Mouse (Mus musculus) hindbrain, embryonic 16.5 days (tissue): Measurements from ENCODE around the gene Ptpn5. TPM values are rescaled to one million over a fixed set of nuclear protein-coding genes. Genes with fewer than 3 reads are reported as not detected.

Experiments used
- ATAC-seq: fragments of 200-750 bp; cut with Nextera tagmentation; 2 replicates; pipeline ENCODE4 v1.8.0; 2017; ENCODE audit warnings: moderate TSS enrichment, moderate library complexity
- H3K27ac ChIP-seq: fragments of 300-500 bp; sonication (generic); 2 replicates; pipeline ENCODE4 v1.5.1; 2014; ENCODE audit warnings: low read depth, mild to moderate bottlenecking, control low read depth, low read length, moderate library complexity
- H3K27me3 ChIP-seq: fragments of 300-500 bp; sonication (generic); replicated peaks from 2 replicates; pipeline ENCODE4 v1.6.1; 2014; ENCODE audit warnings: low read length; ENCODE audit not compliant: control insufficient read depth, insufficient read depth
- H3K36me3 ChIP-seq: fragments of 300-500 bp; sonication (generic); 2 replicates; pipeline ENCODE4 v1.6.1; 2014; ENCODE audit warnings: mild to moderate bottlenecking, low read length, moderate library complexity, mixed read lengths; ENCODE audit not compliant: control insufficient read depth, insufficient read depth
- H3K4me1 ChIP-seq: fragments of 300-500 bp; sonication (generic); 2 replicates; pipeline ENCODE4 v1.6.1; 2014; ENCODE audit warnings: low read depth, low read length; ENCODE audit not compliant: control insufficient read depth, insufficient read depth
- H3K4me2 ChIP-seq: fragments of 300-500 bp; sonication (generic); 2 replicates; pipeline ENCODE4 v1.6.1; 2014; ENCODE audit warnings: mild to moderate bottlenecking, low read length, control low read depth, moderate library complexity
- H3K4me3 ChIP-seq: fragments of 300-500 bp; sonication (generic); 2 replicates; pipeline ENCODE4 v1.5.1; 2014; ENCODE audit warnings: mild to moderate bottlenecking, low read length, control low read depth, moderate library complexity
- H3K9ac ChIP-seq: fragments of 300-500 bp; sonication (generic); 2 replicates; pipeline ENCODE4 v1.6.1; 2014; ENCODE audit warnings: low read depth, mild to moderate bottlenecking, control low read depth, low read length, moderate library complexity
- H3K9me3 ChIP-seq: fragments of 300-500 bp; sonication (generic); 2 replicates; pipeline ENCODE4 v1.6.1; 2014; ENCODE audit warnings: mild to moderate bottlenecking, low read length, moderate library complexity; ENCODE audit not compliant: control insufficient read depth
- WGBS: fragments of 180-500 bp; shearing (Covaris S2); extraction: QIAGEN DNeasy Blood & Tissue Kit; methylation state at CpG from one replicate; pipeline ENCODE4 v1.1.7; 2014; 5-methylcytosine and 5-hydroxymethylcytosine counted together
- polyA plus RNA-seq: library from polyadenylated mRNA; unstranded; fragments of >200 nt; fragmentation: Nextera tagmentation; extraction: Ambion mirVana; gene quantifications from 2 replicates; pipeline ENCODE4 v1.2.1, GENCODE M21; 2015

Ptpn5 gene
- polyA plus RNA-seq, 1 experiment from 2014 or later: 181 TPM

DNA sequence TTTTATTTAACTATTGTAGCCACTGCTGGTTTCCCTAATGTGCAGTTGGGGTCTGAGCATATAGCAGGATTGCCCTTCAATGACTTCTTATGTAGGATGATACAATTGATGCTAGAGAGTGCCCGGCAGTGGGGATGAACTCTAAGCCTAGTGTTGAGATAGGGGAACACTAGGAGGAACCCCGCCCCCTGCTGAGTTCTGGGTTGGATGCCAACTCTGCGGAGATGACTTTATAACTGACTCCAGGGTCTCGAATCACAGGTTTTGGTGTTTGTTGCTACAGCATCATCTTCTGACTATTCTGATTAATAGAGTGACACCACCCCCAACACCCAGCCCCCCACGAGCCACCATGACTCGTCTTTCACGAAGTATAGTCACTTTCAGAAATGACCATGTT, 14.8 kb upstream of the Ptpn5 start:
- WGBS: 86% methylated on average over 7 of the region's 7 CpGs
- ATAC-seq: no peak
- Histone ChIP-seq H3K4me3 (no peak overlapping the region), H3K4me1 (no peaks in the 10 kb centered on the region), H3K4me2 (no peak overlapping the region), H3K27ac (no peak overlapping the region), H3K27me3 (no peaks in the 10 kb centered on the region), H3K9me3 (no peaks in the 10 kb centered on the region), H3K9ac (no peak overlapping the region), H3K36me3 (no peaks in the 10 kb centered on the region)

DNA sequence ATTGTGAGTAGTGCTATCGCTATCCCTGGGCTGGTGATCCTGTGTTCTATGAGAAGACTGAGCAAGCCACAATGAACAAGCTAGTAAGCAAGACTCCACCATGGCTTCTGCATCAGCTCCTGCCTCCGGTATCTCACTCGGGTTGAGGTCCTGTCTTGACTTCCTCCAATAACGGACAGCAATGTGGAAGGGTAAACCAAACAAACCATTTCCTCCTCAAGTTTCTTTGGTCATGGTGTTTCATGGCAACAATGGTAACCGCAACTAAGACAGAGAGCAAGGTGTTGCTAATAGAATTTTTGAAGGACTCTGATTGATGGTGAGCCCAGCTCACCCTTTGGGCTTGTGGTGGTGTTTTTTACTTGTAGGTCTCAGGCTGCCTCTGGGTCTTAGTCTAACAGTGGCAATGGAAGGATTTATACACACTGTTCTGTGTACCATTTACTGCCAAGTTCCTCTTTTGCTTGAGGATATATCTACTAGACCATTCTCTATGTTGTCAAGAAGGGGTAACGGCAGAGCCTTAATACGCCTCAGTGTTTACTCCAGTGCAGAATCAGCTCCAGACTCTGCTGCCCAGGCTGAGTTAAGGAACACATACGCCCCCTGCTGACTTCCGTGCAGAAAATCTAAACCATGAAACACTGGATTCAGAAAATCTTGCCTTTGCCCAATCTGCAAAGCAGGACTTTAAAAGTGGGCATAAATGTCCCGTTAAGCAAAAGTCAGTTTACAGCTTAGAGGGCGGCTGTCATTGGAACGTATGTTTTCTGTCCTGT, 12.7 kb upstream of the Ptpn5 start:
- Histone ChIP-seq H3K4me2 (no peak overlapping the region), H3K4me1 (no peaks in the 10 kb centered on the region), H3K27ac (no peak overlapping the region), H3K4me3 (no peak overlapping the region), H3K27me3 (no peaks in the 10 kb centered on the region), H3K9ac (no peak overlapping the region), H3K36me3 (no peaks in the 10 kb centered on the region), H3K9me3 (no peaks in the 10 kb centered on the region)
- no peak for ATAC-seq
- WGBS: 62% methylated on average over 12 of the region's 12 CpGs

DNA sequence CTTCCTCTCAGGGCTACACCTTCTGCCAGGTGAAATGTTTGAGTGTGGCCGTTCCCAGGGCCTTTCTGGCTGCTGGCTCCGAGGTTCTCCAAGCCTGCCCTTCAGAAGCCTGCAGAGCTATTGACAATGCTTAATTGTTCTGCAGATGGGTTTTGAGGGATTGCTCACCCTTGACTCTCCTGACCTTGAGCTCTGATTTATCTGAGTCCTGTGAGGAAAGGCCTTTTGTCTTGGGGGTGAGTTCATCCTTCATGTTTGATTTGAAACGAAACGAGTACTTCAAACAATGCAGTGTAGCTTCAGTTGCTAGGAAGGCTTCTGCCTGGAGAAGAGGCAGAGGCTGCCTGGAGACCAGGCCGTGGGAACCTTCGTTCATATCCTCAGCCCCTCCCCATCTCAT, 10.8 kb upstream of the Ptpn5 start:
- Histone ChIP-seq H3K36me3 (no peaks in the 10 kb centered on the region), H3K4me1 (no peaks in the 10 kb centered on the region), H3K9me3 (no peaks in the 10 kb centered on the region), H3K27me3 (no peaks in the 10 kb centered on the region), H3K4me2 (no peak overlapping the region), H3K27ac (no peak overlapping the region), H3K4me3 (no peak overlapping the region), H3K9ac (no peak overlapping the region)
- WGBS: 23% methylated on average over 6 of the region's 6 CpGs
- no peak for ATAC-seq

DNA sequence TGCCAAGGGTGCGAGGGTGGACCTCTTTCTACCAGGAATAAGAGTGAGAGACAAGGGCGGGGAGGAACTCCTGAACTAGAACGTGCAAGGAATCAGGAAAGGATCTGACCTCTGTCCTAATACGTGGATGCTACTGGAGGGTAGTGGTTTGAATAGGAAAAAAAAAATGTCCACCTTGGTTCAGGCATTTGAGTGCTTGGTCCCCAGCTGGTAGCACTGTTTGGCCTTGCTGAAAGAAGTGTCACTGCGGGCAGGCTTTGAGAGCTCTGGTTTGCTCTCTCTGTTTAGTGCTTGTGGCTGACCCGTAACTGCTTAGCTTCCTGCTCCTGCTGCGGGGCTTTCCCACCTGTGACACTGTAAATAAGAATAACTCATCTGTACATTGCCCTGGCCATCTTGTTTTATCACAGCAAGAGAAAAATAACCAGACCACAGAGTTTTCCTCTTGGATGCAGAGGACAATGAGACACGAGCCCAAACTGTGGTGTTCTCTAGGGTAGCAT, 6.4 kb upstream of the Ptpn5 start:
- no peak overlapping the region for H3K4me2 ChIP-seq
- 84% methylated on average over 8 of the region's 8 CpGs for WGBS

DNA sequence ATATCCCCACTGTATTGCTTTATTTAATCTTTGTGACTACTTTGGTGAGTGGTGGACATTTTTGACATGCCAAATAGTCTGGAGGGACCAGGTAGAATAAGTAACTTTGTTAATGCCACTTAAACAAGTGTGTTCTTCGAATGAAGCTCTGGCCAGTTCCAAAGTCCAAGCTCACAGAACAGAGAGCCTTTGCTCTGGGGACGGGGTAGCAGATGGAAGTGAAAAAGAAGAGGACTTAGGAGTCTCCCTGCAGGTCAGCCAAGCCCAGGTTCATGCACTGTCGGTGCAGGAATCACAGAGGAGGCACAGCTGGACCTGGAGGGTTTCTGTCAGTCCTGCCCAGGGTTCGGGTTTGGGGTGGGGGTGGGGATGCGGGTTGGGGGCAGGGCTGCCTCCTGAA, 1.1 kb upstream of the Ptpn5 start:
- no peaks in the 10 kb centered on the region for H3K27me3 ChIP-seq
- H3K27ac ChIP-seq: no peak overlapping the region; the same call in 1 of the 2 replicates
- ATAC-seq: no peak
- H3K9ac ChIP-seq: no peak overlapping the region
- H3K9me3 ChIP-seq: no peaks in the 10 kb centered on the region
- no peaks in the 10 kb centered on the region for H3K36me3 ChIP-seq
- H3K4me3 ChIP-seq: no peak overlapping the region
- peaks cover 12% of the 10 kb centered on the region for H3K4me1 ChIP-seq
- WGBS: 46% methylated on average over 5 of the region's 5 CpGs
- no peak overlapping the region for H3K4me2 ChIP-seq

More for the DNA sequence above, 6.4 kb upstream of the Ptpn5 start:
- ATAC-seq: no peak
- Histone ChIP-seq H3K9me3 (no peaks in the 10 kb centered on the region), H3K4me1 (no peaks in the 10 kb centered on the region), H3K27ac (no peak overlapping the region), H3K27me3 (no peaks in the 10 kb centered on the region), H3K9ac (no peak overlapping the region), H3K4me3 (no peak overlapping the region), H3K36me3 (no peaks in the 10 kb centered on the region)

DNA sequence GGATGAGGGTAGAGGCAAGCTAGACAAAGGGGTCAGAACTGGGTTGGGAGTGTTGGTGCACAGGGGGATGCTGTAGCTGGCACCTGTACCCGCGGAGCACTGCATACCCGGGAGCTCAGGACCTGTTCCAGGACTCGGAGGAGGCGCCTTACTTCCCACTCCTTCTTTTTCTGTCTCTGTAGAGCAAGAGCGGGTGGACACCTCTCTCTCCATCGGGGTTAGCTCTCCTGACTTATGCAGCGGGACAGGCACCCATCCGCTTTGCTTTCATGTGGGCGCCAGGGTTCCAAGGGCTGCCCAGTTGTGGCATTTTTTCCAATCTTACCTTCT, 588 bp downstream of the Ptpn5 start:
- Histone ChIP-seq H3K4me2 (peak overlapping the region; percentile 82), H3K36me3 (no peaks in the 10 kb centered on the region), H3K4me1 (peaks cover 12% of the 10 kb centered on the region), H3K9ac (peak overlapping the region; percentile 90), H3K27ac (peak overlapping the region; percentile 89), H3K4me3 (peak overlapping the region; percentile 74), H3K27me3 (no peaks in the 10 kb centered on the region), H3K9me3 (no peaks in the 10 kb centered on the region)
- ATAC-seq: no peak
- 0% methylated on average over 10 of the region's 10 CpGs for WGBS

DNA sequence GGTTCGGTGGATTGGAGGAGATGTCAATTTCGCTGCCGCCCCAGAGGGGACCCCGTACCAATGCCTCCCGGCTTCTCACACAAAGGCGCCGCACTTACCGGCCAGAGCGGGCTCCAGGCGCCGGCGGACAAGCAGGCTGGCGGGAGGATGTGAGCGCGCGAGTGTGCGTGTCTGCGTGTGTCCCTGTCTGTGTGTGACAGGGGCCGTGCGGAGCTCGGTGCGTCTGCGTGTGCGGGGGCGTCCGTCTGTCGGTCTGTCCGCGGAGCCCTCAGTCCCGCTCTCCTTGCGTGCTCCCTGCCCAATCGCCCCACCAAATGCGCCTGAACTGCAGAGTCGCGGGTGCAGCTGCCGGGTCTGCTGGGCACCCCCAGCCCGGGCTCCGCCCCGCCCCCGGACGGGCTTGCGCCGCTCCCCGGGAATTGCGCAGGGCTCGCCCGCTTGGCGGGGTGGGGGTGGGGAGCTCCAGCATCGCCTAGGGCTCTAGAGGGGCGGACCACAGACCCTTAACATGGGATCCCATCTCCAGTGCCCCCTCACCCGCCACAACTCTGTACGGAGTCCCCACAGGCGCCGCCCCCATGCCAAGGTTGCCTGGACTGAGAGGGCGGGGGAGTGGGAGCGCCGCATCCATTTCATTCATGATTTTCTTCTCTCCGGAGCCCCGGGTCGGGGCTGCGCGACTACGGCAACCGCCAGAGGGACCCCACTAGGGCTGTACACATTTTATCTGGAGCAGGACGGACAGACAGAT, 1.1 kb downstream of the Ptpn5 start:
- Histone ChIP-seq H3K9ac (peak overlapping the region; percentile 90), H3K36me3 (no peaks in the 10 kb centered on the region), H3K4me3 (peak overlapping the region; percentile 74), H3K27me3 (no peaks in the 10 kb centered on the region), H3K4me2 (peak overlapping the region; percentile 82), H3K4me1 (peaks cover 12% of the 10 kb centered on the region), H3K9me3 (no peaks in the 10 kb centered on the region), H3K27ac (peak overlapping the region; percentile 89)
- under 1% methylated on average over 63 of the region's 65 CpGs for WGBS
- ATAC-seq: peak; percentile 91

DNA sequence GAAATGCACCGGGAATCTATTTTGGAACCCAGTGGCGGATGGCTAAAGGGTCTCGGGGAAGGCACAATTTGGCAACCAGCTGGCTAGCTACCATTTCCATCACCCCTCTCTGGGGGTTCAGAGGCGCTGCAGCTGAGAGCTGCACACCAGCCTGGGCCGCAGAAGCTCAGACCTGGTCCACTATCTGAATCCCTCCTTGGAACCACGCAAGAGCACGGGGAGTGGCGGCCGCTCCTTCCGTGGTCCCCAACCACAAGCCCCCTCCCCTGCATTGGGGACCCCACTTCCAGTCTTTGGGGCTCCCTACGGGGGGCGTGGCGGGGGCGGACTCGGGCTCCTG, 1.7 kb downstream of the Ptpn5 start:
- Histone ChIP-seq H3K4me2 (peak overlapping the region; percentile 82), H3K27ac (peak overlapping the region; percentile 89), H3K9me3 (no peaks in the 10 kb centered on the region), H3K36me3 (no peaks in the 10 kb centered on the region), H3K27me3 (no peaks in the 10 kb centered on the region), H3K9ac (peak overlapping the region; percentile 90), H3K4me1 (peaks cover 12% of the 10 kb centered on the region), H3K4me3 (peak overlapping the region; percentile 74)
- peak; percentile 43 for ATAC-seq
- under 1% methylated on average over 15 of the region's 15 CpGs for whole genome bisulfite sequencing

DNA sequence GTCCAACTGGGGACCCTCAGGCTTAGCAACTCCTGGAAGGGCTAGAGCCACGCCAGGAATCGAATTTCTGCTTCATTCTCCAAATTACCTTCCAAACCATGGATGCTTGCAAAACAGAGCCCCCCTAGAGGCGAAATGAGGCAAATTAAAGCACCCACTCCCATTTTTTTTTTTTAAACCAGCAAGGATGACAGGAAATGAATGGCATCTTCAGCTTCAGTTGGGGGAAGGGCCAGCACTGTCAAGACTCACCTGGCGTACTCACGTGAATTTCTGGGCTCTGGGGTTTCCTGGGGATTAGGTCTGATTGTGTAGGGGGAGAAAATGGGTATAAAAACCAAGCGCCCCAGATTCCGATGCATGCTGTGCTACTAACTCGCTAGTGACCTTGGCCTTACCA, 2.2 kb downstream of the Ptpn5 start:
- Histone ChIP-seq H3K9ac (peak overlapping the region; percentile 90), H3K27me3 (no peaks in the 10 kb centered on the region), H3K36me3 (no peaks in the 10 kb centered on the region), H3K9me3 (no peaks in the 10 kb centered on the region), H3K4me3 (peak overlapping the region; percentile 74), H3K4me1 (peaks cover 12% of the 10 kb centered on the region), H3K27ac (no peak overlapping the region; the same call in 1 of the 2 replicates), H3K4me2 (peak overlapping the region; percentile 82)
- WGBS: 31% methylated on average over 8 of the region's 8 CpGs
- ATAC-seq: no peak
